Mouse (Mus musculus) ES-Bruce4 (cell line): ENCODE measurements at regions not wholly inside any gene's neighbourhood (a gene's known extent, or its start where the extent isn't known, plus 50 kb on each side); places are given as distances from the start of the nearest gene placed in this dataset.

Experiments
- H3K27ac ChIP-seq: 2 replicates; pipeline ENCODE4 v1.5.1; 2012; ENCODE audit warnings: low read length, inconsistent platforms; ENCODE audit not compliant: insufficient read depth
- H3K27me3 ChIP-seq: 2 replicates; pipeline ENCODE4 v1.6.1; 2012; ENCODE audit warnings: mild to moderate bottlenecking, low read length, inconsistent platforms; ENCODE audit not compliant: control insufficient read depth, poor library complexity, insufficient read depth, severe bottlenecking
- H3K36me3 ChIP-seq: 2 replicates; pipeline ENCODE4 v1.6.1; 2012; ENCODE audit warnings: inconsistent platforms, mild to moderate bottlenecking, low read length, moderate library complexity; ENCODE audit not compliant: control insufficient read depth, poor library complexity, insufficient read depth, severe bottlenecking
- H3K4me1 ChIP-seq: one replicate; pipeline ENCODE4 v1.8.1; 2011; ENCODE audit warnings: low read length; ENCODE audit not compliant: control insufficient read depth, insufficient read depth
- H3K4me3 ChIP-seq: 2 replicates; pipeline ENCODE4 v1.5.1; 2011; ENCODE audit warnings: low read depth, mild to moderate bottlenecking, low read length
- H3K9ac ChIP-seq: 2 replicates; pipeline ENCODE4 v1.6.1; 2012; ENCODE audit warnings: low read depth, mild to moderate bottlenecking, inconsistent platforms; ENCODE audit not compliant: poor library complexity, severe bottlenecking
- H3K9me3 ChIP-seq: replicated peaks from 2 replicates; pipeline ENCODE4 v1.6.1; 2012; ENCODE audit warnings: mild to moderate bottlenecking, low read length, inconsistent platforms; ENCODE audit not compliant: control insufficient read depth, poor library complexity, insufficient read depth, severe bottlenecking
- CTCF ChIP-seq: IDR thresholded peaks from one replicate; pipeline ENCODE4 v1.8.1; 2011; ENCODE audit warnings: low read depth, low read length
- EP300 ChIP-seq: IDR thresholded peaks from 2 replicates; pipeline ENCODE4 v1.6.1; 2011; ENCODE audit warnings: low read depth, low read length; ENCODE audit not compliant: insufficient read depth
- POLR2A ChIP-seq: IDR thresholded peaks from one replicate; pipeline ENCODE4 v1.8.1; 2011; ENCODE audit warnings: low read length; ENCODE audit not compliant: insufficient read depth

GRCm38 (mm10) chr1:112388807-112389206 is 524.1 kb upstream of the Dsel start:
- no peaks in the 10 kb centered on the region for H3K36me3 ChIP-seq
- H3K27me3 ChIP-seq = no peaks in the 10 kb centered on the region
- TF ChIP-seq POLR2A (no peak), EP300 (no peak), CTCF (peak; percentile 76)
- H3K4me3 ChIP-seq = no peak overlapping the region
- no peak overlapping the region for H3K27ac ChIP-seq
- no peaks in the 10 kb centered on the region for H3K4me1 ChIP-seq
- no peaks in the 10 kb centered on the region for H3K9me3 ChIP-seq
- H3K9ac ChIP-seq = no peak overlapping the region

DNA sequence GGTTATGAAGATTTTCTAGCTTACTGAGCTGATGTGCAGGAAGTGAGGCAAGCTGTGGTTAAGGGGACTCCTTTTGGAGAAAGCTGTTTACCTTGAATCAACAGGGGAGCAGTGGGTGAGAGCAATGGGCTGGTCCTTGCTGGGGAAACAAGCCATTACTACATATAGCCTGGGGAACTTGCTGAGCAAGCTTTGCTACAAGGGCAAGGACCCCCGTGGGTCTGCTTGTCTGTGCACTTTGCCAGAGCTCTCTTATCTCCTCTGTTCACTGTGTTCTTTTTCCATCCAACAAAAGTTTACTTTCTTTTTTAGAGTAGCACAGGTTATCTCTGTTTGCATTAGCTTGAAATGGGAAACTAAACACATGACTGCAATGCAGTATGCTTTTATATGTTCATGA is 519.3 kb upstream of the Dsel start:
- no peaks in the 10 kb centered on the region for H3K9me3 ChIP-seq
- H3K36me3 ChIP-seq = no peaks in the 10 kb centered on the region
- H3K4me3 ChIP-seq = no peak overlapping the region
- no peak overlapping the region for H3K27ac ChIP-seq
- H3K4me1 ChIP-seq = no peaks in the 10 kb centered on the region
- H3K27me3 ChIP-seq = no peaks in the 10 kb centered on the region
- TF ChIP-seq CTCF = no peak
- TF ChIP-seq EP300 = no peak
- TF ChIP-seq POLR2A = no peak
- no peak overlapping the region for H3K9ac ChIP-seq

DNA sequence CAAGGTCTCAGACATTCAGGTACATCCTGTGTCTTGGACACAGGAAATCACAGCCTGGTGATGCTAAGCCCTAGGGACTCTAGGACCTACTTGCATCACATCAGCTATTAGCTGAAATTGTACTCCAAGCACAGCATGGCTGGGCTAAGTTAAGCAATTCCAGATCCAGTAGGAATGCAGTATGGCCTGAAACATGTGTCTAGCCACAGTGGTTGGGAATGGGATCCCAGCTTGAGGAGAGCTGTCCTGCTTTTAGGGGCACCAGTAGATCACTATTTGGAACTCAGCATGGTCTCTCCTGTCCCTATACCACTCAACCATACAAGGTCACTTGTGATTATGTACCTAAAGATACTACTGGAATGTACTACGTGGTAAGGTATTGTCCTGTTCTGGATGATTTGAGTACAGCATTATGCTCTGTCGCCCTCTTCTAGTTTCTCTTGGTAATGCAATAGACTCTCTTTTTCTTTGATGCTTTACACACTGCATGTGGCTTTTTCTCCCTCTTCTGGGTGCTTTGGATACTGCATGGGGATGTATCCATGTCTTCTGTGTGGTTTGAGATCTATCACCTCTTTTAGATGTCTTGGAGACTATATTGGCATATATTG is 515.0 kb upstream of the Dsel start:
- no peak overlapping the region for H3K4me3 ChIP-seq
- no peaks in the 10 kb centered on the region for H3K27me3 ChIP-seq
- TF ChIP-seq POLR2A = no peak
- no peak for TF ChIP-seq CTCF
- no peak for TF ChIP-seq EP300
- H3K9ac ChIP-seq = no peak overlapping the region
- H3K27ac ChIP-seq = no peak overlapping the region
- no peaks in the 10 kb centered on the region for H3K9me3 ChIP-seq
- H3K36me3 ChIP-seq = no peaks in the 10 kb centered on the region
- H3K4me1 ChIP-seq = no peaks in the 10 kb centered on the region

GRCm38 (mm10) chr1:112378660-112379059 is 513.9 kb upstream of the Dsel start:
- no peak overlapping the region for H3K4me3 ChIP-seq
- no peaks in the 10 kb centered on the region for H3K9me3 ChIP-seq
- H3K36me3 ChIP-seq = no peaks in the 10 kb centered on the region
- H3K9ac ChIP-seq = no peak overlapping the region
- H3K4me1 ChIP-seq = no peaks in the 10 kb centered on the region
- TF ChIP-seq EP300 = no peak
- no peak for TF ChIP-seq POLR2A
- no peak for TF ChIP-seq CTCF
- no peak overlapping the region for H3K27ac ChIP-seq
- H3K27me3 ChIP-seq = no peaks in the 10 kb centered on the region

- H3K4me1 ChIP-seq = no peaks in the 10 kb centered on the region
- no peaks in the 10 kb centered on the region for H3K27me3 ChIP-seq
- TF ChIP-seq EP300 (no peak), CTCF (no peak), POLR2A (no peak)
- no peak overlapping the region for H3K27ac ChIP-seq
- H3K36me3 ChIP-seq = no peaks in the 10 kb centered on the region
- no peaks in the 10 kb centered on the region for H3K9me3 ChIP-seq
- no peak overlapping the region for H3K9ac ChIP-seq
- no peak overlapping the region for H3K4me3 ChIP-seq
Observed at GRCm38 (mm10) chr1:112355816-112356215, 491.1 kb upstream of the Dsel start.
